In the genomic region with DNA sequence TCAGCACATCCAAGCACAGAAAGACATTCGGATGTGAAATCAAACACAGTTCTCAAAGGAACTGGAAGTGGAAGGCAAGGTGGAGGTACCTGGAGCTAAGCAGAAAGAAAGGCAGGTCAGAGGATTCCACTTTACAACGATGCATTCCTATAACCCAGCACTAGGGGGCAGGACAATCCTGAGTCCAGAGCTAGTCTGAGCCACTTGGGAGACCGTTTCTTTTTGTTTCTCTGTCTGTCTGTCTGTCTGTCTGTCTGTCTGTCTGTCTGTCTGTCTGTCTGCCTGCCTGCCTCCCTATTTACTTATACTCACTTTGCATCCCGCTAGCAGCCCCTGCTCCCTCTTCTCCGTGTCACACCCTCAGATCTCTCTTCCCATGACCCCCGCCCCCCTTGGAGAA, we compare ENCODE assay signal across 8 mouse cellular contexts. TPM values are rescaled to one million over a fixed set of nuclear protein-coding genes. Genes with fewer than 3 reads are reported as not detected.
DNase-seq lines count a peak whose midpoint lies in the region; ATAC-seq and TF ChIP-seq lines count a peak whose summit lies in the region.

No protein-coding gene starts in this region.

- H3K79me2 ChIP-seq in heart, adult 2 months (replicated peaks; ENCODE audit: control insufficient read depth, insufficient read depth, low read length), result no peaks in the 10 kb centered on the region

- 0 out of 2 replicates have a peak, but pooled peaks cover 2% of the 10 kb centered on the region for H3K27me3 ChIP-seq in heart, adult 2 months (ENCODE audit: control insufficient read depth, insufficient read depth, low read length)
- H3K27me3 ChIP-seq in G1E (ENCODE audit: insufficient read depth, low read length), result no peaks in the 10 kb centered on the region
- H3K27me3 ChIP-seq in hindbrain, embryonic 10.5 days (ENCODE audit: insufficient read depth, poor library complexity, severe bottlenecking), result no peaks in the 10 kb centered on the region
- no peaks in the 10 kb centered on the region for H3K27me3 ChIP-seq in limb, embryonic 13.5 days
- no peaks in the 10 kb centered on the region for H3K27me3 ChIP-seq in midbrain, embryonic 13.5 days

- peak overlapping the region; percentile 49 for H3K4me2 ChIP-seq in limb, embryonic 13.5 days (replicated peaks)
- peak overlapping the region; percentile 28 for H3K4me2 ChIP-seq in midbrain, embryonic 13.5 days (replicated peaks)

- TF ChIP-seq CTCF in heart, adult 2 months (IDR thresholded peaks at IDR 0.05), result peak; percentile 74
- peak; percentile 24; the same call in 1 of the 2 replicates for TF ChIP-seq CTCF in G1E (IDR thresholded peaks at IDR 0.05; ENCODE audit: low read depth, low read length)

- WGBS in heart, adult 2 months, result 6% methylated on average over 6 of the region's 6 CpGs
- 23% methylated on average over 6 of the region's 6 CpGs for WGBS in hindbrain, embryonic 10.5 days
- 21% methylated on average over 6 of the region's 6 CpGs for WGBS in limb, embryonic 13.5 days
- 28% methylated on average over 6 of the region's 6 CpGs for WGBS in midbrain, embryonic 13.5 days

- no peak for ATAC-seq in G1E (ENCODE audit: extremely low read depth, insufficient number of reproducible peaks, low FRiP score, poor library complexity, severe bottlenecking)
- ATAC-seq in limb, embryonic 13.5 days (ENCODE audit: low FRiP score, low read depth), result no peak
- ATAC-seq in midbrain, embryonic 13.5 days, result no peak

- no peak for TF ChIP-seq POLR2A in heart, adult 2 months (IDR thresholded peaks at IDR 0.05; ENCODE audit: insufficient read depth, low read depth, low read length)

- H3K9ac ChIP-seq in heart, adult 2 months (ENCODE audit: low read depth, low read length), result no peak overlapping the region
- no peak overlapping the region for H3K9ac ChIP-seq in limb, embryonic 13.5 days
- no peak overlapping the region for H3K9ac ChIP-seq in midbrain, embryonic 13.5 days (replicated peaks)

- DNase-seq in heart, adult 2 months, result no peak
- no peak for DNase-seq in heart, adult 9 months (ENCODE audit: low spot score in 2 of 2)
- no peak for DNase-seq in G1E (ENCODE audit: low spot score)
- DNase-seq in embryo, embryonic 11 days, result peak; percentile 66
- peak; percentile 39 for DNase-seq in hindbrain, embryonic 10.5 days (ENCODE audit: low spot score)
- peak; percentile 64 for DNase-seq in thymus, postnatal 25 days

- intact Hi-C loops in heart, adult 2 months (cut with DNase I), result no loop called here

- H3K36me3 ChIP-seq in heart, adult 2 months (ENCODE audit: control insufficient read depth, insufficient read depth, low read length), result no peaks in the 10 kb centered on the region
- H3K36me3 ChIP-seq in G1E (replicated peaks), result no peaks in the 10 kb centered on the region
- no peaks in the 10 kb centered on the region for H3K36me3 ChIP-seq in hindbrain, embryonic 10.5 days
- no peaks in the 10 kb centered on the region for H3K36me3 ChIP-seq in limb, embryonic 13.5 days
- no peaks in the 10 kb centered on the region for H3K36me3 ChIP-seq in midbrain, embryonic 13.5 days

- H3K4me3 ChIP-seq in heart, adult 2 months, result no peak overlapping the region
- H3K4me3 ChIP-seq in G1E (ENCODE audit: low read depth, low read length), result no peak overlapping the region
- H3K4me3 ChIP-seq in hindbrain, embryonic 10.5 days, result peak overlapping the region; percentile 35
- H3K4me3 ChIP-seq in limb, embryonic 13.5 days, result no peak overlapping the region
- H3K4me3 ChIP-seq in midbrain, embryonic 13.5 days (replicated peaks), result no peak overlapping the region

- no peak for TF ChIP-seq EP300 in heart, adult 2 months (IDR thresholded peaks at IDR 0.05; ENCODE audit: insufficient read depth, low read depth, low read length)

- H3K4me1 ChIP-seq in heart, adult 2 months (ENCODE audit: control insufficient read depth, insufficient read depth, low read length), result no peaks in the 10 kb centered on the region
- no peaks in the 10 kb centered on the region; the same call in 1 of the 2 replicates for H3K4me1 ChIP-seq in G1E (ENCODE audit: insufficient read depth, low read depth, low read length)
- H3K4me1 ChIP-seq in hindbrain, embryonic 10.5 days (replicated peaks), result peaks cover 3% of the 10 kb centered on the region; the same call in 1 of the 2 replicates
- H3K4me1 ChIP-seq in limb, embryonic 13.5 days, result no peaks in the 10 kb centered on the region; the same call in 1 of the 2 replicates
- H3K4me1 ChIP-seq in midbrain, embryonic 13.5 days (replicated peaks), result no peaks in the 10 kb centered on the region

- no peaks in the 10 kb centered on the region for H3K9me3 ChIP-seq in G1E (replicated peaks)
- no peaks in the 10 kb centered on the region for H3K9me3 ChIP-seq in hindbrain, embryonic 10.5 days
- no peaks in the 10 kb centered on the region for H3K9me3 ChIP-seq in limb, embryonic 13.5 days
- H3K9me3 ChIP-seq in midbrain, embryonic 13.5 days, result no peaks in the 10 kb centered on the region

- no peak overlapping the region for H3K27ac ChIP-seq in heart, adult 2 months
- peak overlapping the region; percentile 64; the same call in 1 of the 2 replicates for H3K27ac ChIP-seq in hindbrain, embryonic 10.5 days
- H3K27ac ChIP-seq in limb, embryonic 13.5 days, result no peak overlapping the region
- H3K27ac ChIP-seq in midbrain, embryonic 13.5 days, result no peak overlapping the region

RNA-seq across cellular contexts. Expression of gene Ube2d1, which starts 21.1 kb away (rescaled TPM):
- 10 to 100 TPM; 40.5 to 46.8 TPM for total RNA-seq in heart, adult 2 months (2021)
- polyA plus RNA-seq in heart, adult 2 months (2012; rRNA removed), result 48.7 and 76.4 TPM in 2 replicates
- not detected in 2 replicates for total RNA-seq in G1E (2014; fragmentation: Nextera tagmentation)
- total RNA-seq in G1E (2017), result 0.11 and 0.17 TPM in 2 replicates
- polyA plus RNA-seq in G1E (2012), result not detected in 2 replicates
- 115 and 147 TPM in 2 replicates for polyA plus RNA-seq in hindbrain, embryonic 10.5 days (2016; fragmentation: Nextera tagmentation; extraction: Ambion mirVana)
- 69.2 and 73.5 TPM in 2 replicates for polyA plus RNA-seq in limb, embryonic 13.5 days (2015; fragmentation: Nextera tagmentation; extraction: Ambion mirVana)
- polyA plus RNA-seq in midbrain, embryonic 13.5 days (2015; fragmentation: Nextera tagmentation; extraction: Ambion mirVana), result 173 and 176 TPM in 2 replicates

RNA-seq across cellular contexts. Expression of gene Cisd1, which starts 38.6 kb away (rescaled TPM):
- total RNA-seq in heart, adult 2 months (2021), result 100 to 1,000 TPM; 295 to 338 TPM
- 203 and 212 TPM in 2 replicates for polyA plus RNA-seq in heart, adult 2 months (2012; rRNA removed)
- total RNA-seq in G1E (2014; fragmentation: Nextera tagmentation), result 17.7 and 22.4 TPM in 2 replicates
- 33.1 and 40.3 TPM in 2 replicates for total RNA-seq in G1E (2017)
- polyA plus RNA-seq in G1E (2012), result 24.8 and 30.0 TPM in 2 replicates
- 148 and 166 TPM in 2 replicates for polyA plus RNA-seq in hindbrain, embryonic 10.5 days (2016; fragmentation: Nextera tagmentation; extraction: Ambion mirVana)
- polyA plus RNA-seq in limb, embryonic 13.5 days (2015; fragmentation: Nextera tagmentation; extraction: Ambion mirVana), result 86.3 and 88.0 TPM in 2 replicates
- 222 and 228 TPM in 2 replicates for polyA plus RNA-seq in midbrain, embryonic 13.5 days (2015; fragmentation: Nextera tagmentation; extraction: Ambion mirVana)

RNA-seq across cellular contexts. Expression of gene Ipmk, which starts 41.4 kb away (rescaled TPM):
- total RNA-seq in heart, adult 2 months (2021), result 10 to 100 TPM; 12.6 to 17.9 TPM
- polyA plus RNA-seq in heart, adult 2 months (2012; rRNA removed), result 5.0 and 8.5 TPM in 2 replicates
- 31.6 and 34.3 TPM in 2 replicates for total RNA-seq in G1E (2014; fragmentation: Nextera tagmentation)
- total RNA-seq in G1E (2017), result 24.6 and 26.2 TPM in 2 replicates
- polyA plus RNA-seq in G1E (2012), result 12.8 and 19.3 TPM in 2 replicates
- 15.5 and 20.0 TPM in 2 replicates for polyA plus RNA-seq in hindbrain, embryonic 10.5 days (2016; fragmentation: Nextera tagmentation; extraction: Ambion mirVana)
- polyA plus RNA-seq in limb, embryonic 13.5 days (2015; fragmentation: Nextera tagmentation; extraction: Ambion mirVana), result 10.2 and 11.2 TPM in 2 replicates
- 16.3 and 17.7 TPM in 2 replicates for polyA plus RNA-seq in midbrain, embryonic 13.5 days (2015; fragmentation: Nextera tagmentation; extraction: Ambion mirVana)

Comparison
In these comparisons a context has a peak if more than half of its experiments do, and no peak if none do; other contexts are left out.
1. DNase-seq: peak in embryo, embryonic 11 days (single experiment), hindbrain, embryonic 10.5 days (single experiment) and thymus, postnatal 25 days (single experiment); none in heart, adult 2 months (0 of 2), heart, adult 9 months (0 of 2) and G1E (single experiment).
2. RNA of gene Ube2d1, which starts 21.1 kb away (polyA plus RNA-seq): 173 to 176 TPM in midbrain, embryonic 13.5 days, 115 to 147 TPM in hindbrain, embryonic 10.5 days, 69.2 to 73.5 TPM in limb, embryonic 13.5 days and 48.7 to 76.4 TPM in heart, adult 2 months; not detected in G1E; every median in the first group is over 10 times any median in the second.